10 mouse cellular contexts compared by ENCODE assay signal in genomic region chr10:71342030-71342805, GRCm38 (mm10). TPM values are rescaled to one million over a fixed set of nuclear protein-coding genes. Genes with fewer than 3 reads are reported as not detected.
DNase-seq lines count a peak whose midpoint lies in the region; ATAC-seq and TF ChIP-seq lines count a peak whose summit lies in the region.
"Had no signal": no experiment of that assay in that cellular context is flagged by ENCODE, and none has a peak within 500 bp of the region (broad histone marks: within the 10 kb centered on the region; RNA-seq: fewer than 3 reads in every experiment).

No protein-coding gene starts in this region.

- peak; percentile 43 for TF ChIP-seq CTCF in forebrain, postnatal 0 days (IDR thresholded peaks at IDR 0.05; ENCODE audit: low read depth)
- no peak for TF ChIP-seq CTCF in thymus, adult 2 months (IDR thresholded peaks at IDR 0.05; ENCODE audit: borderline replicate concordance, control insufficient read depth, extremely low read depth, insufficient read depth, low read length, poor library complexity)

- H3K4me3 ChIP-seq in forebrain, postnatal 0 days (ENCODE audit: low read depth, low read length) = no peak overlapping the region
- H3K4me3 ChIP-seq in forebrain, embryonic 10.5 days = no peak overlapping the region
- no peak overlapping the region for H3K4me3 ChIP-seq in thymus, adult 2 months (ENCODE audit: control insufficient read depth, insufficient read depth, low read length)

- H3K27me3 ChIP-seq in forebrain, postnatal 0 days (ENCODE audit: insufficient read depth, low read length) = no peaks in the 10 kb centered on the region
- H3K27me3 ChIP-seq in forebrain, embryonic 10.5 days (ENCODE audit: poor library complexity, severe bottlenecking) = no peaks in the 10 kb centered on the region
- H3K27me3 ChIP-seq in thymus, adult 2 months (ENCODE audit: control insufficient read depth, insufficient read depth, low read length) = no peaks in the 10 kb centered on the region

- peaks cover 8% of the 10 kb centered on the region; the same call in 1 of the 2 replicates for H3K4me1 ChIP-seq in forebrain, postnatal 0 days (ENCODE audit: insufficient read depth)
- peaks cover 35% of the 10 kb centered on the region for H3K4me1 ChIP-seq in forebrain, embryonic 10.5 days
- peaks cover 21% of the 10 kb centered on the region for H3K4me1 ChIP-seq in thymus, adult 2 months (replicated peaks; ENCODE audit: control insufficient read depth, insufficient read depth, low read length)

- H3K27ac ChIP-seq in forebrain, postnatal 0 days (ENCODE audit: low read depth, low read length) = no peak overlapping the region
- H3K27ac ChIP-seq in forebrain, embryonic 10.5 days = no peak overlapping the region
- H3K27ac ChIP-seq in thymus, adult 2 months (ENCODE audit: control insufficient read depth, insufficient read depth, low read length) = no peak overlapping the region

- no peak for TF ChIP-seq POLR2A in thymus, adult 2 months (IDR thresholded peaks at IDR 0.05; ENCODE audit: control insufficient read depth, extremely low read depth, insufficient read depth, low read length, poor library complexity)

- ATAC-seq in forebrain, postnatal 0 days = no peak

- H3K9ac ChIP-seq in forebrain, postnatal 0 days = no peak overlapping the region

- H3K36me3 ChIP-seq in forebrain, postnatal 0 days (ENCODE audit: insufficient read depth) = no peaks in the 10 kb centered on the region
- H3K36me3 ChIP-seq in forebrain, embryonic 10.5 days (replicated peaks) = 0 out of 2 replicates have a peak, but pooled peaks cover 3% of the 10 kb centered on the region
- H3K36me3 ChIP-seq in thymus, adult 2 months (ENCODE audit: control insufficient read depth, insufficient read depth, low read length) = no peaks in the 10 kb centered on the region

- no peaks in the 10 kb centered on the region for H3K9me3 ChIP-seq in forebrain, postnatal 0 days (ENCODE audit: low read length)
- H3K9me3 ChIP-seq in forebrain, embryonic 10.5 days = no peaks in the 10 kb centered on the region

- no peak overlapping the region for H3K4me2 ChIP-seq in forebrain, postnatal 0 days (ENCODE audit: low read depth)

- no peak for DNase-seq in forebrain, postnatal 0 days
- DNase-seq in forebrain, embryonic 10.5 days (ENCODE audit: extremely low spot score, low spot score) = no peak
- peak; percentile 40 for DNase-seq in thymus, postnatal 14 days
- no peak for DNase-seq in thymus, adult 2 months
- peak; percentile 50 to 62 for DNase-seq in kidney, postnatal 4 days
- DNase-seq in right cerebral cortex, postnatal 25 days = no peak
- no peak for DNase-seq in adrenal gland, adult 8-10 months
- DNase-seq in gastrocnemius, adult 8-10 months (ENCODE audit: low spot score in 2 of 2) = no peak
- DNase-seq: heart, postnatal 10 days had no signal

- 80% methylated on average over 7 of the region's 7 CpGs for WGBS in forebrain, postnatal 0 days
- 89% methylated on average over 7 of the region's 7 CpGs for WGBS in forebrain, embryonic 10.5 days
- 92% methylated on average over 7 of the region's 7 CpGs for WGBS in thymus, adult 2 months

RNA-seq across cellular contexts. Expression of gene Cisd1, which starts 2.5 kb away (rescaled TPM):
- 128 and 160 TPM in 2 replicates for total RNA-seq in forebrain, postnatal 0 days (2014; rRNA removed)
- polyA plus RNA-seq in forebrain, postnatal 0 days (2015; fragmentation: Nextera tagmentation; extraction: Ambion mirVana) = 346 and 354 TPM in 2 replicates
- polyA plus RNA-seq in forebrain, embryonic 10.5 days (2016; fragmentation: Nextera tagmentation; extraction: Ambion mirVana) = 138 TPM in 2 replicates
- 34.2 and 35.1 TPM in 2 replicates for polyA plus RNA-seq in thymus, adult 2 months (2012; rRNA removed)
- total RNA-seq in adrenal gland, adult 8-10 months (2022) = 100 to 1,000 TPM in 1 of 4 experiments, 10 to 100 TPM in 3; 43.8 to 104 (median 72.0) TPM
- total RNA-seq in gastrocnemius, adult 8-10 months (2022) = 100 to 1,000 TPM; 235 to 275 (median 257) TPM

RNA-seq across cellular contexts. Expression of gene Ipmk, which starts 5.3 kb away (rescaled TPM):
- 19.3 and 26.1 TPM in 2 replicates for total RNA-seq in forebrain, postnatal 0 days (2014; rRNA removed)
- 10.9 and 12.5 TPM in 2 replicates for polyA plus RNA-seq in forebrain, postnatal 0 days (2015; fragmentation: Nextera tagmentation; extraction: Ambion mirVana)
- polyA plus RNA-seq in forebrain, embryonic 10.5 days (2016; fragmentation: Nextera tagmentation; extraction: Ambion mirVana) = 21.1 TPM in 2 replicates
- polyA plus RNA-seq in thymus, adult 2 months (2012; rRNA removed) = 9.8 and 14.4 TPM in 2 replicates
- total RNA-seq in adrenal gland, adult 8-10 months (2022) = 10 to 100 TPM; 12.6 to 16.3 (median 15.2) TPM
- 10 to 100 TPM; 17.3 to 23.6 (median 18.5) TPM for total RNA-seq in gastrocnemius, adult 8-10 months (2022)

RNA-seq across cellular contexts. Expression of gene Ube2d1, which starts 57.2 kb away (rescaled TPM):
- 80.7 and 82.6 TPM in 2 replicates for total RNA-seq in forebrain, postnatal 0 days (2014; rRNA removed)
- polyA plus RNA-seq in forebrain, postnatal 0 days (2015; fragmentation: Nextera tagmentation; extraction: Ambion mirVana) = 227 and 232 TPM in 2 replicates
- 92.5 and 95.1 TPM in 2 replicates for polyA plus RNA-seq in forebrain, embryonic 10.5 days (2016; fragmentation: Nextera tagmentation; extraction: Ambion mirVana)
- polyA plus RNA-seq in thymus, adult 2 months (2012; rRNA removed) = 87.8 and 90.4 TPM in 2 replicates
- 10 to 100 TPM; 17.1 to 23.0 (median 21.3) TPM for total RNA-seq in adrenal gland, adult 8-10 months (2022)
- total RNA-seq in gastrocnemius, adult 8-10 months (2022) = 100 to 1,000 TPM; 190 to 250 (median 197) TPM
- polyA plus RNA-seq: erythroblast, embryonic 14.5 days had no signal

Comparison
In these comparisons a context has a peak if more than half of its experiments do, and no peak if none do; other contexts are left out.
1. DNase-seq: peak in thymus, postnatal 14 days (single experiment) and kidney, postnatal 4 days (2 of 2); none in forebrain, postnatal 0 days (single experiment), forebrain, embryonic 10.5 days (single experiment), thymus, adult 2 months (single experiment), right cerebral cortex, postnatal 25 days (single experiment), adrenal gland, adult 8-10 months (single experiment) and gastrocnemius, adult 8-10 months (0 of 2).